In the genomic region with DNA sequence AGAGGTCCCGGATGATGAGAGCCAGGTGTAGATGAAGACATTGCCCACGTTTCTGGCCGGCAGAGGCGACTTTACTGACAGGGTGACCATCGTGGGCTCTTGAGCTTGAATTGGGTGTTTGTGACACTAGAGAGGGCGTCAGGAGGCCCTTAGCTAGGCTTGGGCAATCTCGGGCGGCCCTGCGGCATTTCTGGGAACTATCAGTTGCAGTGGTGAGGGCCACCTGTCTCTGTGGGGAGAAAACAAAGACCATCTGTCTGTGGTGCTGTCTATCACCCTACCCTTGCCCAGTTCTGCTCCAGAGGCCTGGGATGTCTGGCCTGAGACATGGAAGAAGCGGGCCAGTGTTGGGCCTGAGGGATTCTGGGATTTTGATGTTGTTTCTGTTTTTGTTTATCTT, we compare ENCODE assay signal across 9 mouse cellular contexts.
A peak's percentile ranks its signal among the peaks of the same experiment; 100 is the strongest.
DNase-seq lines count a peak whose midpoint lies in the region; ATAC-seq and TF ChIP-seq lines count a peak whose summit lies in the region.
"Had no signal": no experiment of that assay in that cellular context is flagged by ENCODE, and none has a peak within 500 bp of the region (broad histone marks: within the 10 kb centered on the region; RNA-seq: fewer than 3 reads in every experiment).

No protein-coding gene starts in this region.

- peak overlapping the region; percentile 52 for H3K4me2 ChIP-seq in heart, embryonic 14.5 days (ENCODE audit: low read length)
- peak overlapping the region; percentile 56; the same call in 1 of the 2 replicates for H3K4me2 ChIP-seq in embryonic facial prominence, embryonic 15.5 days (replicated peaks)
- peak overlapping the region; percentile 64 for H3K4me2 ChIP-seq in limb, embryonic 14.5 days (replicated peaks; ENCODE audit: low read depth, low read length, severe bottlenecking)
- H3K4me2 ChIP-seq in midbrain, embryonic 15.5 days, result peak overlapping the region; percentile 57; the same call in 1 of the 2 replicates

- peaks cover 23 to 28% of the 10 kb centered on the region in 2 experiments for H3K4me1 ChIP-seq in heart, embryonic 14.5 days (ENCODE audit: control insufficient read depth in 2 of 2, insufficient read depth in 2 of 2, low read length in 2 of 2)
- H3K4me1 ChIP-seq in embryonic facial prominence, embryonic 15.5 days, result peaks cover 33% of the 10 kb centered on the region
- peaks cover 10% of the 10 kb centered on the region for H3K4me1 ChIP-seq in limb, embryonic 14.5 days (ENCODE audit: control insufficient read depth, insufficient read depth, low read length)
- H3K4me1 ChIP-seq in midbrain, embryonic 15.5 days, result peaks cover 17% of the 10 kb centered on the region

- no peak overlapping the region for H3K4me3 ChIP-seq in heart, embryonic 14.5 days (ENCODE audit: control insufficient read depth in 1 of 2, insufficient read depth in 1 of 2, low read depth in 1 of 2, low read length in 2 of 2)
- no peak overlapping the region for H3K4me3 ChIP-seq in embryonic facial prominence, embryonic 15.5 days (replicated peaks)
- H3K4me3 ChIP-seq in limb, embryonic 14.5 days (replicated peaks; ENCODE audit: low read length), result 0 out of 2 replicates have a peak overlapping the region, but pooled peaks have one; percentile 33
- no peak overlapping the region for H3K4me3 ChIP-seq in midbrain, embryonic 15.5 days

- WGBS in heart, embryonic 14.5 days, result 34% methylated on average over 10 of the region's 10 CpGs
- 72% methylated on average over 10 of the region's 10 CpGs for WGBS in embryonic facial prominence, embryonic 15.5 days
- 71% methylated on average over 10 of the region's 10 CpGs for WGBS in limb, embryonic 14.5 days
- 79% methylated on average over 10 of the region's 10 CpGs for WGBS in midbrain, embryonic 15.5 days

- no peaks in the 10 kb centered on the region for H3K9me3 ChIP-seq in heart, embryonic 14.5 days (ENCODE audit: control insufficient read depth, low read length)
- no peaks in the 10 kb centered on the region for H3K9me3 ChIP-seq in embryonic facial prominence, embryonic 15.5 days (replicated peaks)
- H3K9me3 ChIP-seq in limb, embryonic 14.5 days (ENCODE audit: control insufficient read depth, low read length), result no peaks in the 10 kb centered on the region
- no peaks in the 10 kb centered on the region for H3K9me3 ChIP-seq in midbrain, embryonic 15.5 days

- DNase-seq in heart, postnatal 14 days, result no peak
- no peak for DNase-seq in limb, embryonic 14.5 days (ENCODE audit: low spot score)
- no peak for DNase-seq in right cerebral cortex, postnatal 14 days
- DNase-seq in urinary bladder, adult 18-20 months (ENCODE audit: low spot score in 2 of 2), result no peak
- no peak for DNase-seq in ovary, postnatal 10 days (ENCODE audit: low spot score)

- no peak for TF ChIP-seq POLR2A in limb, embryonic 14.5 days (IDR thresholded peaks at IDR 0.05; ENCODE audit: borderline replicate concordance, extremely low read depth, insufficient read depth, insufficient read length)

- no peak overlapping the region; the same call in 1 of the 2 replicates for H3K9ac ChIP-seq in heart, embryonic 14.5 days (ENCODE audit: low read length)
- no peak overlapping the region for H3K9ac ChIP-seq in embryonic facial prominence, embryonic 15.5 days
- 0 out of 2 replicates have a peak overlapping the region, but pooled peaks have one; percentile 62 for H3K9ac ChIP-seq in limb, embryonic 14.5 days (ENCODE audit: low read depth, low read length, severe bottlenecking)
- H3K9ac ChIP-seq in midbrain, embryonic 15.5 days, result no peak overlapping the region

- no peaks in the 10 kb centered on the region for H3K36me3 ChIP-seq in heart, embryonic 14.5 days (ENCODE audit: control insufficient read depth, insufficient read depth, low read length)
- H3K36me3 ChIP-seq in embryonic facial prominence, embryonic 15.5 days, result no peaks in the 10 kb centered on the region
- no peaks in the 10 kb centered on the region for H3K36me3 ChIP-seq in limb, embryonic 14.5 days (ENCODE audit: control insufficient read depth, insufficient read depth, low read length)
- no peaks in the 10 kb centered on the region for H3K36me3 ChIP-seq in midbrain, embryonic 15.5 days (replicated peaks)

- H3K27me3 ChIP-seq in heart, embryonic 14.5 days (ENCODE audit: control insufficient read depth, insufficient read depth, low read length), result no peaks in the 10 kb centered on the region
- no peaks in the 10 kb centered on the region for H3K27me3 ChIP-seq in embryonic facial prominence, embryonic 15.5 days
- H3K27me3 ChIP-seq in limb, embryonic 14.5 days (ENCODE audit: control insufficient read depth, insufficient read depth, low read length), result no peaks in the 10 kb centered on the region
- H3K27me3 ChIP-seq in midbrain, embryonic 15.5 days (replicated peaks), result no peaks in the 10 kb centered on the region
- H3K27me3 ChIP-seq: CH12.LX had no signal

- no peak for ATAC-seq in heart, embryonic 14.5 days (ENCODE audit: insufficient number of reproducible peaks, insufficient read depth, low FRiP score, low read depth)
- no peak for ATAC-seq in embryonic facial prominence, embryonic 15.5 days (ENCODE audit: insufficient number of reproducible peaks, low FRiP score, low TSS enrichment, low read depth)
- peak; percentile 4; the same call in 1 of the 2 replicates for ATAC-seq in limb, embryonic 14.5 days (ENCODE audit: low FRiP score, low read depth)
- peak; percentile 27 for ATAC-seq in midbrain, embryonic 15.5 days (replicated peaks)

- peak overlapping the region; percentile 74 to 80 for H3K27ac ChIP-seq in heart, embryonic 14.5 days (replicated peaks in 1 of 2; ENCODE audit: control insufficient read depth in 1 of 2, insufficient read depth in 1 of 2, low read depth in 2 of 2, low read length in 2 of 2)
- H3K27ac ChIP-seq in embryonic facial prominence, embryonic 15.5 days (replicated peaks), result peak overlapping the region; percentile 40
- H3K27ac ChIP-seq in limb, embryonic 14.5 days (replicated peaks; ENCODE audit: low read depth, low read length), result peak overlapping the region; percentile 50
- H3K27ac ChIP-seq in midbrain, embryonic 15.5 days, result peak overlapping the region; percentile 86

- intact Hi-C loops in heart, postnatal 14 days (cut with DNase I), result no loop called here

Comparison
In these comparisons a context has a peak if more than half of its experiments do, and no peak if none do; other contexts are left out.
1. ATAC-seq: peak in limb, embryonic 14.5 days (single experiment) and midbrain, embryonic 15.5 days (single experiment); none in heart, embryonic 14.5 days (single experiment) and embryonic facial prominence, embryonic 15.5 days (single experiment).
2. Peak in every context shown above with its lines, with median percentiles within 50 percentile points of each other: H3K27ac ChIP-seq and H3K4me2 ChIP-seq.